Mouse (Mus musculus) heart, adult 11 months (tissue): ENCODE measurements around the gene Fam129a.

Source experiments
- DNase-seq: peaks from one replicate; pipeline ENCODE4 v3.0.0; 2022

Fam129a gene

DNA sequence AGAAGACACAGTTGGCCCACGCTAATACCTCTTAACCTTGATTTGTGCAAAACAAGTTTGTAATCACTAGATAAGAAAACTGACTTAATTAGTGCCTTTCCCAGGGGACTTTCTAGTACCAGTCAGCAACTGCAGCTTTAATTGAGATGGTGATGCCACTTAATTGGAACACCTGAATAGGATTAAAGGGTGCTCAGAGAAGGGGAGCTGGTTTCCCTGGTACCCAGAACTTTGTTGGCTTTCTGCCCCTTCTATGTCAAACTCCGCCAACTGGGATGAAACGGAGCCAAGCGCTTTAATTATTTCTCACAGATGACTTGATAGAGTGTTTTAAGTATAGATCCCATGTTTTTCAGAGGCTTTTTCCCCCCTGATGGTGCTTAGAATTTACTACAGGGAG is 55.6 kb downstream of the Fam129a start:
- DNase-seq: no peak

- peak; percentile 71 for DNase-seq
Observed at GRCm38 (mm10) chr1:151627141-151627540, 56.2 kb downstream of the Fam129a start.

DNA sequence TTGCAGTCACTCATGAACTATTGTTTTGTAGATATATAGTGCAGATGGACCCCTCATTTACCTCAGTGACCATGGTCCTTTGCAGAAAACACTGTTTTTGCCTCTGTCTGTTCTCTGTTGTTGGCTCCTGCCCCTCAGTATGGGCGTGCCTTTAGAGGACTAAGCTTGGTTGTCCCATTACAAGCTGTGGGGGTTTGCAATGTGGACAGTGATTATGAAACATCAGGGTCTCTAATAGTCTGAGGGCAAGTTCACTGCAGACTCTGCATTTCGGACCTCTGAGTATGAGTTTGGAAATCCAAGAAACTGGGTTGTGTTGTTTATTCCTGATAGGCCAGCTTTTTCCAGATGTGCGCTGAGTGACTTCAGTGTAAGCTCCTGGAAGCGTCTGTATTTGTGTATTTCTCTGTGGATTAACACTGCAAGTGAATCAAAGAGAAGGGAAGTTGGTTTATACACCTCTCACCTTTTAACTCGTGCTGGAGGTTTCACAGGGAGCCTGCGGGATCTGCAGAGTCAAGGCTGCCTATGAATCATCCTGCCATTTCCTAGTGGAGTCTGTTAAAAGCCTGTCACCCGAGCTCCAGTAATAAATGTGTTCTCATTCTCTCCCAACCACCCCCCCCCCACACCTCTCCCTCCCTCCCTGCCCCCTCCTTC is 58.7 kb downstream of the Fam129a start:
- peak; percentile 95 for DNase-seq

- no peak for DNase-seq
Observed at GRCm38 (mm10) chr1:151630251-151630628, 59.3 kb downstream of the Fam129a start.

DNA sequence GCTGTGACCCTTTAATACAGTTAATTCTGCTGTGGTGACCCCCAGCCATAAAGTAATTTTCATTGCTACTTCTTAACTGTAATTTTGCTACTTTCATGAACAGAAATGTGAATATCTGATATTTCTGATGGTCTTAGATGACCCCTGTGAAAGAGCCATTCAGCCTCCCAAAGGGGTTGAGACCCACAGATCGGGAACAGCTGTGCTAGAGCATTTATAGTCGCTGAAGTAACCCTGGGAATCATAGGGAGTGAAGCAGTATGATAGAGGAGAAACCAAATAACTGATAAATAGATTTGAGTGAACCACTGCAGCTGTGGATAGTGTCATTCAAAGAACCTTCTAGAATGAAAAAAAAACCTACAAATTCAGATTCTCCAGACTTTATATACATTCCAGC is 60.1 kb downstream of the Fam129a start:
- peak; percentile 92 for DNase-seq

DNA sequence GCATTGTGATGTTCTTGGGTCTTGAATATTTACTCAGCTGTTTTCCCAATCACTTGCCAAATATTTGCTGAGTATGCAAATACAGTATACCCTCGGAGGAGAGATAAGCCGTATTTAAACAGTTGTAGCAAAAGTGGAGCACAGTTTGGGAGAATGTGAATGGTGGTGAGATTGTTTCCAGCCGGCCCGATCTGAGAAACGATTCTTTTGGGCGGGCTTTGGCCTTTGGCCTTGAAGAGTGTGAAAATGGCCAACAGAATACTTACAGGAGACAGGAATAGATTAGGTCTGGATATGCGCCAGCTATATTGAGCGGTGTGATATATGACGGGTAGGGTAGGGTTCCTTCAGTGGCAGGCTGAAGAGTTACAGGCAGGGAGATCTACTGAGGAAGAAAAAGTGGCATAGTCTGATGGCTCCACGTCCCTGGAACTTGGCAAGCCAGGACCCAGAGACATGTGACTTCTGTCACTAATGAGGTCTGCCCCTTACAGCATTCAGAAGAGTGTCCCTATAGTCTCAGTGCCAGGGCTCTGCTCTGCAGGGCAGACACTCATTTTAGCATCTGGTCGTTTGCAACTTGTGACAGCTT is 60.8 kb downstream of the Fam129a start:
- DNase-seq: peak; percentile 95

DNA sequence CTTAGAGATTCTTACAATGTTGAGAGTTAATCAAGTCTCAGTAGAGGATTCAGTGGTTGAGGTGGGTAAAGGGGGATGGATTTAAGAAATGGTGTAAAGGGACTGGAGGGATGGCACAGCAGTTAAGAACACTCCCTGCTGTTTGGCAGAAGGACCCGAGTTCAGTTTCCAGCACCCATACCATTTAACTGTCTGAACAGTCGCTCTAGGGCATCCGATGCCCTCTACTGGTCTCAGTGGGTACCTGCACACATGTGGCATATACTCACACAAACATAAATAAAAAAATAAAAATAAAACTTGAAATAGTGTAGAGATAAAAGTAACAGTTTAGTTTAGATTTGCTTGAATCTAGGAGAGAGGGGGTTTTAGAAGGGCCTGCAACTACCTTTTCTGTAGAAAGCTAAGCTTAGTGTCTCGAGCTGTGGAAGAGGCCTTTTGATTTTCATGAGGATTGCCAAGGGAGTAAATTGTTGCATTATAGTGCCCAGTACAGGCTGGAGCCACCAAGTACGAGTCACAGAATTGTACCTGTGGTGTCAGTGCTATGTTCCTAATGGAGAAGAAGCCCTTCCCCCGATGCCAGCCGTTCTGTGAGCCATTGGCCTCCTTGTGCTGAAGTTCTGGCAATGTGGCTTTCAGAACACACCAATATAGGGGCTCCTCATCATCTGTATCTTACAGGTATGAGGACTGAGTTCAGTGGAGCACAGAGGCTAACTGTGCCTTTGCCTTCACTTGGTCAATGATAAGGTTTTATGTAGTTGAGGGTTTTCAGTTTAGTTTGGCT is 61.8 kb downstream of the Fam129a start:
- peak; percentile 79 for DNase-seq

DNA sequence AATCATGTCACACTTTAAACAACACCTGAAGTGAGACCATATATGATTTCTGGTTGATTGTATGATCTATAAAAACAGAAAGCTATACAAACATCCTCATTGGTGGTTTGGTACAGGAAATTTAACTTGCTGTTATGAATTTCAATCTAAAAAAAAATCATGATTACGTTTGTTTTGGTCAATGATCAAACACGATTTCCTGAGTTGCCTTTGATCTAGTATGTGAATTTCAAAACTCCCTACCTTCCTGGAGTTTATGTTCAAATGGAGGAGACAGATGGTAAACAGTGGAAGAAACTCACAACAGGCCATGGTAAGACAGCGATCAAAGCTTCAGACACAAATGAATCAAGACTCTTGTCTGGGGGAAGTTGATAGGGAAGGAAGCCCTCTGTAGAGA is 65.7 kb downstream of the Fam129a start:
- no peak for DNase-seq

GRCm38 (mm10) chr1:151637351-151637922 is 66.5 kb downstream of the Fam129a start:
- peak; percentile 78 for DNase-seq

- DNase-seq: peak; percentile 94
Observed at GRCm38 (mm10) chr1:151638357-151638756, 67.4 kb downstream of the Fam129a start.

GRCm38 (mm10) chr1:151638770-151639169 is 67.8 kb downstream of the Fam129a start:
- peak; percentile 61 for DNase-seq

DNA sequence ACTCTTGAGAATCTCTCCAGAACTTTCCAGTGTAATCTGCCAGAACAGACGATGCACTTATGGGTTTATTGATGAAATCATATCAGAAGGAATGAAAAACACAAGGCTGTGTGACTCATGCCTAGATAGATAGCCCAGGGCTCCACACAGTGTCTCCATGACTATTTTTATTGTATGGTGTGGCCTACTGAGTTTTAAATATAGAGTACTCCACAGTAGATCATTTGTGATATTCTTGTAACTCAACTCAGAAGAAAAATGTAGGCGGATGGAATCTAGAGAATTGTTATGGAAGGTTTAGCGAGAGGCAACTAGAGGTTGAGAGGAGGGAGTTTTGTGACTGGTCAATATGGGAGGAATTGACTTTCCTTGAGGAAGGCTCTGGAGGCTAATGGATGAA is 75.4 kb downstream of the Fam129a start:
- peak; percentile 45 for DNase-seq

DNA sequence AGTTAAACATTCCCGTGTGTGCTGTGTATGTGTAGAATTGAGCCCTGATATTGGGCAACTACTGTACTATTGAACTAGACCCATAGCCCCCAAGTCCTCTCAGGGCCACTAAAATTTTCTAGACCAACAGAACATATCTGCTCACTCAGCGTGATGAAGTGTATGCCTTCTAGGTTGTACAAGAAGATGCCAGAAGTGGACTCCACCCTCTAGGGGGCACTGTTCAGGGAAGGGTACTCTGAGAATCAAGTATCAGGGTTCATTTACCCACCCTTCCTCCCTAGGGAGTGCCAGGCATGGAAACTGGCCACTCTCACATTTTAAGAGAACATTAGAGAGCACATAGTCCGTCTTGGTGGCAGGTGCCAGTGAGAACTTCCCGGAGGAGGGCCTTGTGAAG is 77.1 kb downstream of the Fam129a start:
- DNase-seq: peak; percentile 80

- DNase-seq: peak; percentile 77
Observed at GRCm38 (mm10) chr1:151657042-151657605, 86.1 kb downstream of the Fam129a start.

DNA sequence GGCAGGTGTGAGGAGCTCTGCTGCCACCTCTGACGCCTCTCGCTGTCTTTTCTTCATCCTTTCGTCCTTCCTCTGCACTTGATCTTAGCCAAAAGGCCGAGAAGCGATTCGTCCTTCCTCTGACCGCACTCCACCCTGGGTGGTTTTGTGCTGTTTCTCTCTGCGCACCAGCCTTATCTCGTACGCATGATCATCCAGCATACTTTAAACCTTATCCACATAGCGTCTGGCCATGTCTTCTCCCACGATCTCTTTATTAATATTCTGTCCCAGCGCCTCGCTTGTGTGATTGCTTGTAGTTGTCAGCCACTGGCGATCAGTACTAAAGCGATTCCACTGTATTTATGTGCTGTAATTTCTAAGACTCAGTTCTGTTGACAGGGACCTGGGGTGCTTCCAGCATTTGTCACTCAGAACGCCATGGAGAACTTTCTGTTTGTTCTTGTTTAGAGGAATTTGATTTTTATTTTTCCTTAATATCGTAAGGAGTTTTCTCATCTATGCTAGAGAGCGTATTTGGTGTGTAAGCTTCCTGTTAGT is 87.4 kb downstream of the Fam129a start:
- peak; percentile 91 for DNase-seq

- peak; percentile 87 for DNase-seq
Observed at GRCm38 (mm10) chr1:151659636-151660035, 88.7 kb downstream of the Fam129a start.

- DNase-seq: peak; percentile 91
Observed at GRCm38 (mm10) chr1:151660251-151660650, 89.3 kb downstream of the Fam129a start.

DNA sequence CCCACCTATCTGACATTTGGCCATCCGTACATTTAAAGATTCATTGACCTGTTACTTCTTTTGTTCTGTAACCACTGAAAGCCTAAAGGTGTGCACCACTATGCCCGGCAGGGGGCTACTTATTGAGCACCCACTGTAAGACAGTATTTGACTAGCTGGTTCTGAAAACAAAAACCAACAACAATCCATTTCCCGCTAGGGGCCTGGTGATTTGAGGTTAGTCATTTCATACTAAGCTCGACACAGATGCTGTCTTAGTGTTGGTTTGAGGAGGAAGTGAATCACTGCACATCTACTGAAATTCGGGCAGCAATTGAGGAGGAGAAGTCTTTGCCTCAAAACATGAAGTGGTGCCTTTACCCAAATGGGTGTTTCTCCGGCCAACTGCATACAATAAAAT is 89.9 kb downstream of the Fam129a start:
- DNase-seq: peak; percentile 85

- DNase-seq: peak; percentile 94
Observed at GRCm38 (mm10) chr1:151661684-151662439, 90.9 kb downstream of the Fam129a start.

- peak; percentile 91 for DNase-seq
Observed at GRCm38 (mm10) chr1:151662958-151663357, 92.0 kb downstream of the Fam129a start.

GRCm38 (mm10) chr1:151664384-151664783 is 93.4 kb downstream of the Fam129a start:
- peak; percentile 65 for DNase-seq

GRCm38 (mm10) chr1:151664837-151665431 is 93.9 kb downstream of the Fam129a start:
- peak; percentile 58 for DNase-seq
